Mouse (Mus musculus) adrenal gland, postnatal 10 days (tissue): ENCODE data around the gene Hspa13. TPM values are rescaled to one million over a fixed set of nuclear protein-coding genes. Genes with fewer than 3 reads are reported as not detected.

ENCODE experiments used
- DNase-seq: peaks from one replicate; pipeline ENCODE4 v3.0.0; 2021; ENCODE audit warnings: mixed read lengths
- long read RNA-seq, 2 experiments: library from polyadenylated mRNA; stranded (forward); transcript quantifications; one replicate each; pipeline ENCODE4 v2.0.0; 2021
- microRNA-seq: library from miRNA; unstranded; fragments of <30 nt; microRNA quantifications from one replicate; pipeline ENCODE4 v1.2.0, GENCODE M21; 2021
- total RNA-seq, 2 experiments: library from RNA; stranded (reverse); gene quantifications; 2 replicates each; pipeline ENCODE4 v1.2.3; 2021

Gene Hspa13
- 10 to 100 TPM; 29.4 to 35.9 TPM for total RNA-seq
- long read RNA-seq, experiment 1, full-length matches to known transcripts = 24 of 35 reads
- long read RNA-seq, experiment 1, partial matches to known transcripts = 0 of 35 reads
- long read RNA-seq, experiment 1, other reads (novel, unspliced or antisense) = 11 of 35 reads
- long read RNA-seq, experiment 2, full-length matches to known transcripts = 10 of 15 reads
- long read RNA-seq, experiment 2, partial matches to known transcripts = 0 of 15 reads
- long read RNA-seq, experiment 2, other reads (novel, unspliced or antisense) = 5 of 15 reads

DNA sequence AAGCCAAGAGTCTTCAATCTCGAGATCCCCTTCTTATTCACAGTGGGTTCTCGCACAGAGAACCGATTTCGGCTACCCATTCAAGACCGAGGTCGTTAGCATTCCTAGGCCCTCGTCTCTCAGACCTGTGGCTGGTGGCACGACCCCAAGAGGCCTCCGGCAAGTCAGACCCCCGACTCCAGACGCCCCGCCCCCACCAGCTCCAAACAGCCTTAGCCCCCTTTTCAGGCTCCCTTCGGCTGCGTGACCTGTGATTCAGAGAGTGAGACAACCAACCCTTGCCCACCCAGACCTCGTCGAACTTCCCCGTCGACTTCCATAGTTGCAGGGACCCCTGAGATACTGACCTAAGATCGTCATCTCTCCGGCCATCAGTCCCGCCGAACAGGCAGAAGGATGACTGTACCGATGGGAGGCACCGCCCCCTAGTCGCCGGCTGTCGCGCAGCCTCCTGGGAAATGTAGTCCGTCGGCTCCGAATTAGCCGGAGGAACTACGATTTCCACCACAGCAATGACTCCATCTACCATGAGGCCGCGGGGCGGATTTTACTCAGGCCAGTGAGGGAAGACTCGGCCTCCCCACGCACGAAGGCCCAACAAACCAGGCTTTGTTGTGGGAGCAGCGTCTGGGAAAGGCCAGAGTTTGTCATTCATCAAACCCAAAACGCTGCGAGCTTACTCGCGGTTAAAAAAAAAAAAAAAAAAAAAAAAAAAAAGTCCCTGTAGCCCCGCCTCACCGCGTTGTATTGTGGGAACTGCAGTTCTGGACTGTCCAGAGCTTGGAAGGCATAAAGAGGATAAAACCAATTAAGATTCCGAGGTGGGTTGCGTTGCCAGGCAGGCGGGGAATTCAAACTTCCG lies at the start of gene Hspa13:
Hspa13 (minus strand) TSS at position 717 of the 862 bp plus-strand sequence.
- peak; percentile 96 for DNase-seq

GRCm38 (mm10) chr16:75779271-75779670 lies 12.4 kb upstream of the Hspa13 start:
- DNase-seq = peak; percentile 5

- no peak for DNase-seq
These were observed 6.3 kb upstream of the Hspa13 start for GRCm38 (mm10) chr16:75773222-75773621.

DNA sequence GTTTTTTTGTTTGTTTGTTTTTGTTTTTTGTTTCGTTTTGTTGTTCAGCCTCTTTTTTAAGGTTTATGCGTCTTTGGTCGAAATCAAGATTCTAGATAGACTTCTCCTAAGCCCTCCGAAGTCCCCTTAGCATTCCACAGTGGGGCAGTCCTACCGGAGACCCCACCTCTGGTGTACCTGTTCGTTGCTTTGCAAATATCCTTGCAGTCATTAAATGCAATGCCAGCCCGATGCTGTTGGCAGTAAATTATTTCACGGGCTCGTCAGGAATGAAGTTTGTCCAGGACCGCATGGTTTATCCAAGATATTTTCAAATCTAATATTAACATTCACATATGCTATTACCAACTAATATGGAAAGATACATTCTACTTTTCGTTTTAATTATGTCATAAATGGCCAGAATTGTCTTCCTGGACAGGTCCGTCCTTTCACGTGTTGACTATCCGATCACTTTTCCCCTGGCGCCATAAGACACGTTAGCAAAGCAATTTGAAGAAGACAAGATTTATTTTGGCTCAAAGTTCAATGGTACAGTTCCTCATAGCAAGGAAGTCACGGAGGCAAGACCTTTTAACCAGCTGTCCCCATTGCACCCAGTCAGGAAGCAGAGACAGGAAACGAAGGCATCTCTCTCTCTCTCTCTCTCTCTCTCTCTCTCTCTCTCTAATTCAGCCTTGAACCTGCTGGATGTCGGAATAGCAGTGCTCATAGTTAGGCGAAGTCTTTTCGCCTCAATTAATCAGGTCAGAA lies 522 bp upstream of the Hspa13 start:
- DNase-seq = peak; percentile 12

GRCm38 (mm10) chr16:75752876-75753275 lies 14.0 kb downstream of the Hspa13 start:
- DNase-seq = peak; percentile 7

DNA sequence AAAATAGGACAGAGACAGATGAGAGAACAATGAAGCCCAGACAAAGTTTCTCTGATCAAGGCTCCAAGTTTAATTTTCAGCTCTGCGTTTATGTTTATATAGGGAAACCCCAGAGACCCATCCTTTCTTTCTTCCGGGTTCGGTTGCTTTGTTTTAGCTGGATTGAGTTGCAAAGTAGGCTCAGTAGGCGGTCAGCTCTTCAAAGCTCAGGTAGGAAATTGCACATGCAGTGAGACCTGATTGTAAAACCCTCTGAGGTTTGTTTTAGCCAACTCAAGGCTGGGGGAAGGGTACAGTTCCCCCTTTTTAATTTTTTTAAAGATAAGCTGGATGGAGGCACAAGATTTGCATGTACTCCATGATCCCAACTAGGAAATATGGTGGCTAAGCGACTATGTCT lies 16.8 kb downstream of the Hspa13 start:
- no peak for DNase-seq

DNA sequence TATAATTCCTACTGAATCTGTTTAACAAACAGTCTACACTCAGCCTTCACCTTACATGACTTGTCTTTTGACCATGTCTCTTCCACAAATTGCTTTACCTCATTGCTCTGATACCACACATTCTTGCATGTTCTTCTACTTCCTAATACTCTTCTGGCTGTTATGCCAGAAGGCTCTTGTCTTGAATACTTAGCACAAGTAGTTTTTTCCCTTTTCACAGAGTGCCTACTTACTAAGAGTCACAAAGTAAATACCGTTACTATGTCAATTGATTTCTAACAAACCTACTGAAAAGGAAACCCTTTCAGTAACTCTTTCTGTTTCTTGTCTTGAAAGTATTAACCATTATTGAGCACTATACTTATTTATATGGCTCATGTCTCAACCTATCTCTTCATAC lies 18.0 kb downstream of the Hspa13 start:
- no peak for DNase-seq

- DNase-seq = no peak
These were observed 22.9 kb downstream of the Hspa13 start for GRCm38 (mm10) chr16:75744014-75744413.

DNA sequence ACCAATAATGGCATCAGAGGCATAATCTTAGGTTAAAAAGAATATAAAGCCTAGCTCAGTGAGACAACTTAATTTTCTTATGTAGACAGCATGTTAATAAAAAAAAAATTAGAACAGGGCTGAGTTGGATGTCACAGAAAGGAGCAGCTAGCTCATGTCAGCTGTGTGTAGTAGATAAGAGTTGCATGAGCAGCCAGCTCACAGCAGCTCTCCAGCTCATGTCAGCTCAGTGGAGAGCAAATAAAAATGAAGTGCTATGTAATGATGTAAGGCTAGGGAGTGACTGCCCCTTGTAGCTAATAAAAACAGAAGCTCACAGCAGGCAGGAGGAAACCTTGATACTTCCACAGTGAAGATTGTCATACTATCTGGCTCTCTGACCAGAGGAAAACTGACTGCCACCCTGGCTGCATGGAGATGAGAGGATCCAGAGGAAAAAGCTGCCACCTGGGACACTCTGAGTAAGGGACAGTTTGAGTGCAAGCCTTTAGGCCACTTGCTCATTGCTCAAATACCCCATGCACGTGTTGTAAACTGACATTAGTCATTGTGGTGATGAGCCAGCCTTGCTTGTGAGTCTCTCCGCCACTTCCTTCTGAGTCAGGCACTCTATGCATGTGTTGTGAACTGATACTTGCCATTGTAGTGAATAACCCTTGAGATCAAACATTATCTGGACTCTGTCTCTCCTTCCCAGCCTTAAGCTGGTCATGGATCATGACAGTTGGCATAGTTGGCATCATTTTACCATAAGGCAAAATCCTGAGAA lies 49.3 kb downstream of the Hspa13 start:
- DNase-seq = no peak

- DNase-seq = peak; percentile 66
These were observed 70.7 kb downstream of the Hspa13 start for GRCm38 (mm10) chr16:75696176-75696575.

Small RNA genes within 50 kb of the gene (microRNA-seq; reads per million reads assigned to microRNA genes)
- gene Gm22923 = not detected

Other genes starting within 250 kb of the Hspa13 start
- gene Lipi, start 181.0 kb downstream of the Hspa13 start, total RNA-seq = not detected
- gene Rbm11, start 174.3 kb downstream of the Hspa13 start, total RNA-seq = 1 to 10 TPM; 1.2 TPM